Mouse (Mus musculus): ENCODE data around the gene Bbip1.

DNA sequence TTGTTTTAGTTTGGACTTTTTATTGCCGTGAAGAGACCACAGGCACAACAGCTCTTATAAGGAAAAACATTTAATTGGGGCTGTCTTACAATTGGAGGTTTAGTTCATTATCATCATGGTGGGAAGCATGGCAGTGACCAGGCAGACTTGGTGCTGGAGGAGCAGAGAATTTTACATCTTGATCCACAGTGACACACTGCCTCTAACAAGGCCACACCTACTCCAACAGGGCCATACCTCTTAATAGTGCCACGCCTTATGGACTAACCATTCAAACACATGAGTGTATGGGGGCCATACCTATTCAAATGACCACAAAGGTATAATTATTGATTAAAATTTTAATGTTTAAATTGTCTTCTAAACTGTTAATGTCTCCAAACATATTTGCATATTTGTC lies 13.1 kb upstream of the Bbip1 start:
- TF ChIP-seq EP300 (IDR thresholded peaks at IDR 0.05) (no peak), CTCF (IDR thresholded peaks at IDR 0.05) (no peak)

Measured in lung, postnatal 0 days (tissue).